Mouse (Mus musculus): ENCODE measurements around the gene Rnf213. TPM values are rescaled to one million over a fixed set of nuclear protein-coding genes. Genes with fewer than 3 reads are reported as not detected.

Rnf213 gene
- polyA plus RNA-seq, 1 experiment: not detected

DNA sequence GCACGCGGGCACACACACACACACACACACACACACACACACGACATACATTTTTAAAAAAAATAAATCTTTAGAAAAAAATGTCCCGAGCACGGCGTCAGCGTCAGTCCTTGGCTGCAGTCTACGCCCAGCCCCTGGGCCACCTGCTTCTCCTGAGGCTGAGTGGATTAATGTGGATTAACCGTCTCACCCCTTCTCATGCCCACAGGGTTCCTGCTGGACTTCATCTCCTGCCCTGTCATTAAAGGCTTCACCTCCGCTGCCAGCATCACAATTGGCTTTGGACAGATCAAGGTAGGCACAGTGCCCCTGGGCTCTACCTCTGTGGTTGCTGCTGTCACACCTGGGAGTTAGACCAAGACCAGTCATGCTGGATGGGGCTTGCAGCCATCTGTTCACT lies 33.8 kb upstream of the Rnf213 start:
- TF ChIP-seq POLR2A (IDR thresholded peaks at IDR 0.05; ENCODE audit: insufficient read depth, low read depth, low read length) (no peak), CTCF (IDR thresholded peaks at IDR 0.05; ENCODE audit: insufficient read depth, low read depth, low read length) (no peak)
- Histone ChIP-seq H3K4me3 (ENCODE audit: insufficient read depth, low read depth, low read length) (no peak overlapping the region), H3K4me1 (ENCODE audit: control insufficient read depth, insufficient read depth, low read length) (peaks cover 19% of the 10 kb centered on the region), H3K27ac (ENCODE audit: insufficient read depth, low read depth, low read length) (no peak overlapping the region)
- WGBS: 90% methylated on average over 10 of the region's 10 CpGs

GRCm38 (mm10) chr11:119362769-119363533 lies 29.9 kb upstream of the Rnf213 start:
- 28% methylated on average over 11 of the region's 11 CpGs for WGBS
- TF ChIP-seq POLR2A (IDR thresholded peaks at IDR 0.05; ENCODE audit: insufficient read depth, low read depth, low read length) (no peak), CTCF (IDR thresholded peaks at IDR 0.05; ENCODE audit: insufficient read depth, low read depth, low read length) (no peak)
- peaks cover 5% of the 10 kb centered on the region; the same call in 1 of the 2 replicates for H3K4me1 ChIP-seq (ENCODE audit: control insufficient read depth, insufficient read depth, low read length)
- peak overlapping the region; percentile 8 for H3K4me3 ChIP-seq (ENCODE audit: insufficient read depth, low read depth, low read length)
- H3K27ac ChIP-seq (ENCODE audit: insufficient read depth, low read depth, low read length): no peak overlapping the region

DNA sequence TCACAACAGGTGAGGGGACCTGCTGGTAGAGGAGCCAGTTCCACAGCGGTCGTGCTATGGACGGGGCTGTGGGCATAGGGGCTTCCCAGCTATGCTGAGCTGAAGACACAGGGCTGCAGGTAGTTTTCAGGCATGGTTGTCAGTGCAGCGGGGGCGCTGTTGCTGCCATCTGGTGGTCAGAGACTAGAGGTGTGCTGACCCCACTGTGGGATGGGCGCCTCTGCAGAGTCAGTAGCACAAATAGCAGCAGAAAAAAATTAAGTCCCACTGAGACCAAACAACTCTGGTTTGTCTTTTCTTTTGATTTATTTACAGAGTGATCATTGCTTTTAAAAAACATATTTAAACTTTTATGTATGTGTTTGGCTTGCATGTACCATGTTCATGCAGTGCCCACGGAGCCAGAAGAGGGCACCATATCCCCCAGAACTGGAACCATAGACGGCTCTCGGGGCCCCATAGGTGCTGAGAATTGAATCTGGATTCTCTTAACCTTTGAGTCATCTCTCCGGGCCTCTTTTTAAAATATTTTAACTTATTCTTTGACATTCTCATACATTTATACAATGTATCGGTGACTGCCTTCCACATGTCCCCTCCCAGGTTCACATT lies 29.3 kb upstream of the Rnf213 start:
- H3K27ac ChIP-seq (ENCODE audit: insufficient read depth, low read depth, low read length): no peak overlapping the region
- H3K4me1 ChIP-seq (ENCODE audit: control insufficient read depth, insufficient read depth, low read length): peaks cover 5% of the 10 kb centered on the region; the same call in 1 of the 2 replicates
- TF ChIP-seq POLR2A (IDR thresholded peaks at IDR 0.05; ENCODE audit: insufficient read depth, low read depth, low read length) (no peak), CTCF (IDR thresholded peaks at IDR 0.05; ENCODE audit: insufficient read depth, low read depth, low read length) (peak; percentile 74)
- H3K4me3 ChIP-seq (ENCODE audit: insufficient read depth, low read depth, low read length): peak overlapping the region; percentile 8
- 23% methylated on average over 11 of the region's 11 CpGs for WGBS

- H3K4me1 ChIP-seq (ENCODE audit: control insufficient read depth, insufficient read depth, low read length): no peaks in the 10 kb centered on the region
- WGBS: 89% methylated on average over 6 of the region's 6 CpGs
- H3K4me3 ChIP-seq (ENCODE audit: insufficient read depth, low read depth, low read length): no peak overlapping the region
- no peak overlapping the region for H3K27ac ChIP-seq (ENCODE audit: insufficient read depth, low read depth, low read length)
- TF ChIP-seq POLR2A (IDR thresholded peaks at IDR 0.05; ENCODE audit: insufficient read depth, low read depth, low read length) (no peak), CTCF (IDR thresholded peaks at IDR 0.05; ENCODE audit: insufficient read depth, low read depth, low read length) (no peak)
These were observed 17.5 kb upstream of the Rnf213 start for GRCm38 (mm10) chr11:119375425-119375824.

- H3K27ac ChIP-seq (ENCODE audit: insufficient read depth, low read depth, low read length): no peak overlapping the region
- H3K4me3 ChIP-seq (ENCODE audit: insufficient read depth, low read depth, low read length): no peak overlapping the region
- 93% methylated on average over 11 of the region's 11 CpGs for WGBS
- TF ChIP-seq CTCF (IDR thresholded peaks at IDR 0.05; ENCODE audit: insufficient read depth, low read depth, low read length): no peak
- TF ChIP-seq POLR2A (IDR thresholded peaks at IDR 0.05; ENCODE audit: insufficient read depth, low read depth, low read length): no peak
- H3K4me1 ChIP-seq (ENCODE audit: control insufficient read depth, insufficient read depth, low read length): no peaks in the 10 kb centered on the region
These were observed 15.6 kb upstream of the Rnf213 start for GRCm38 (mm10) chr11:119377326-119377725.

- WGBS: 93% methylated on average over 1 of the region's 1 CpGs
- Histone ChIP-seq H3K4me3 (ENCODE audit: insufficient read depth, low read depth, low read length) (no peak overlapping the region), H3K4me1 (ENCODE audit: control insufficient read depth, insufficient read depth, low read length) (no peaks in the 10 kb centered on the region), H3K27ac (ENCODE audit: insufficient read depth, low read depth, low read length) (no peak overlapping the region)
- TF ChIP-seq POLR2A (IDR thresholded peaks at IDR 0.05; ENCODE audit: insufficient read depth, low read depth, low read length) (no peak), CTCF (IDR thresholded peaks at IDR 0.05; ENCODE audit: insufficient read depth, low read depth, low read length) (no peak)
These were observed 14.3 kb upstream of the Rnf213 start for GRCm38 (mm10) chr11:119378551-119378950.

DNA sequence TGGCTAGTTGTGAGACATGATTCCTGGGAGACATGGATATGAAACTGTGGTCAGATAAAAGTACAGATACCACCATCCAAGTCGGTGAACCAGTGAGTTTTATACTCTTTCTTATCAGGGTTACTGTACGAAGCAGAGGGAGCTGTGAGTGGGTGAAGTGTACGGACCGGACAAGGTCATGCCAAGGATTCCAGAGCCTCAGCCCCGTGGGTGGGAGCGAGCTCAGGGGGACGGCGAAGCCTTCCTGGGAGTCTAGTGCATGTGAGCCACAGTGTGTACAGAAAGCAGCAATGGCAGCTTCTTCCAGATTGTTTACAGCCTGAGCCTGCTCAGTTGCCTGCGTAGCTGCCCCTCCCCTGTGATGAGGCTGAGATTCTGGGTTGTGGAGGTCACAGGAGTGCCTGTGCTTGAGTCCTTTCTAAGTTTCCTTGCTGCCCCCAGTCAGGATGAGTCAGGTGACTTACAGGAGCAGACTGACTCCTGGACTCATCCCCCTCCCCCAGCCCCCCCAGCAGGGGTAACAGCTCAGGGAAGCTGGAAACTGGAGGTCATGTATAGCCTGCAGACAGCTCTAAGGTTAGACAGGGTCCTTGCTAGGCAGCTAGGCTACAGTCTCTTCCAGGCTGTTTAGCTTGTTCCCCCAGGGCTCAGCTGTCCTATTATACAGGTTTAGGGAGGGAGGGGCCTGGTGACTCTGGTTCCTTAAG lies 11.1 kb upstream of the Rnf213 start:
- TF ChIP-seq POLR2A (IDR thresholded peaks at IDR 0.05; ENCODE audit: insufficient read depth, low read depth, low read length) (no peak), CTCF (IDR thresholded peaks at IDR 0.05; ENCODE audit: insufficient read depth, low read depth, low read length) (no peak)
- WGBS: 88% methylated on average over 9 of the region's 9 CpGs
- no peak overlapping the region for H3K27ac ChIP-seq (ENCODE audit: insufficient read depth, low read depth, low read length)
- H3K4me3 ChIP-seq (ENCODE audit: insufficient read depth, low read depth, low read length): no peak overlapping the region
- no peaks in the 10 kb centered on the region for H3K4me1 ChIP-seq (ENCODE audit: control insufficient read depth, insufficient read depth, low read length)

DNA sequence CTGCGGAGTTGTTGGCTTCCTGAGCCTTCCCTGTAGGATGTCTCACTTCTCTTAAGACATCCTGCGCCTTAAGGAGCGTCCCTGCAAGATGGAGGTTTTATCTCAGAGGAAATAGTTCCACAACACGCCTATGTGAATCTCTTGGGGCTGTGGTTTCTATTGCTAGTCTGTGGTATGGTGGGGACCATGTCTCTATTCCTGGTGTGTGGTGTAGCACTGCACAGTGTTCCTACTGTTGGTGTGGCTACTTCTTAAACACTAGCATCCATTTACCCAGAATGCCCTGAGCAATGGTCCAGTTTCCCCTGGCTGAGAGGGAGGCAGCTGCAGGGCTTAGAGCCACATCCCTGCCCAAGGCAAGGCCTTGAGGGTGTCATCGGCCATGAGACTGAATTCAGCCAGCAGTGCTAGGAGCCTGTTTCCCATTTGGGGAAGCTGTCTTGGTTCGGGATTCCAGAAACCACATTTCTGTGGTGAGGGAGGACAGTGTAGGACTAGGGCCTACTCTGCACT lies 10.5 kb upstream of the Rnf213 start:
- Histone ChIP-seq H3K4me3 (ENCODE audit: insufficient read depth, low read depth, low read length) (no peak overlapping the region), H3K4me1 (ENCODE audit: control insufficient read depth, insufficient read depth, low read length) (no peaks in the 10 kb centered on the region), H3K27ac (ENCODE audit: insufficient read depth, low read depth, low read length) (no peak overlapping the region)
- TF ChIP-seq CTCF (IDR thresholded peaks at IDR 0.05; ENCODE audit: insufficient read depth, low read depth, low read length) (no peak), POLR2A (IDR thresholded peaks at IDR 0.05; ENCODE audit: insufficient read depth, low read depth, low read length) (no peak)
- 79% methylated on average over 6 of the region's 6 CpGs for WGBS
